Mouse (Mus musculus) spleen, postnatal 10 days (tissue): ENCODE measurements around the gene Dedd.
"Not testable (repeated sequence)": the region's sequence is repeated elsewhere in the genome, so short reads cannot be mapped to it uniquely, and the experiment has no call there.

Experiments
- DNase-seq, 2 experiments: peaks; one replicate each; pipeline ENCODE4 v3.0.0; 2021 to 2022; ENCODE audit warnings: low spot score in 2 of 2

The Dedd gene

DNA sequence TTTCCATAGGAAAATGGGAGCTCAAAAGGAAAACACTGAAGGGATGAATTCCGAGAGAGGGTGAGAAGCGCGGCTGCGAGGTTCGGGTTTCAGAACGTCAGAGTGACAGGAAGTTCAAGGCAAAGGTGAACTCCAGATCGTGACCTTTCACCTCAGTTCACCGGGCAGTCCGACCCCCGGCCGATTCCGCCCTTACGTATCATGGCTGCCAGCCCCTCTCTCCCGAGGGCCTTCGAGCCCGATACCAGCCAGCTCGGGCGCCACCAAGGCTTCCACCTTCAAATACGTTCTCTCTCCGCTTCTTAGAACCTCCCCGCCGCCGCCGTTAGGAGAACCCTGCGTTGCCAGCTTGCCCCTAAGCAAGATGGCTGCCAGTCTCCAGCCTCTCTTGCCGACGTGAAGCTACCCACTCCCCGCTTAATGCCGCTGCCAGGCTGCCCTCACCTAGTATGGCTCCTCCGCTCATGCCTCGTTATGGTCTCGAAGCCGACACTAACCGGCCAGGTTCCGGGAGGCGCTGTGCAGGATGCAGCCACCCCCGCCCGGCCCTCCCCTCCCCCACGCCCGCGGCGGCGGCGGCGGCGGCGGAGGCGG is at the start of gene Dedd:
Gene Dedd (plus strand): TSS at position 307 of the 594 bp plus-strand sequence.
- DNase-seq = peak; percentile 90 to 94

DNA sequence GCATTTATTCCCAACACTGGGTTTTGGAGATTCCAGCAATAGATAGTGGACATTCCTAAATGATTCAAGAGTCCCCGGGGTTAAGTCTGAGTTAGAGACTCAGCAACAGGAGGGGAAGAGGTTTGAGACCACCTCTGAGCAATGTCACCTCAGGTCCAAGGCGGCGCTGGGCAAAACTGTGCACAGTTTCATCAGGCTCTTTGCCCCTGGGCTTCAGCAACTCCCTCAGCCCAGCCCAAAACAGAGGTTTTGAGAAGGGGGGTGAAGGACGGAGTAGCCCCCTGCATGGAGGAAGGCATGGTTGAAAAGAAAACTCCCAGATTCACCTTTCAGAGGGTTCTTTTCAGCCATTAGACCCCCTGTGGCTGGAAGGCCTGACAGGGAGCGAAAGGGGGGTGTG is 49.2 kb upstream of the Dedd start:
- peak in 1 of 2 experiments; percentile 38 for DNase-seq

DNA sequence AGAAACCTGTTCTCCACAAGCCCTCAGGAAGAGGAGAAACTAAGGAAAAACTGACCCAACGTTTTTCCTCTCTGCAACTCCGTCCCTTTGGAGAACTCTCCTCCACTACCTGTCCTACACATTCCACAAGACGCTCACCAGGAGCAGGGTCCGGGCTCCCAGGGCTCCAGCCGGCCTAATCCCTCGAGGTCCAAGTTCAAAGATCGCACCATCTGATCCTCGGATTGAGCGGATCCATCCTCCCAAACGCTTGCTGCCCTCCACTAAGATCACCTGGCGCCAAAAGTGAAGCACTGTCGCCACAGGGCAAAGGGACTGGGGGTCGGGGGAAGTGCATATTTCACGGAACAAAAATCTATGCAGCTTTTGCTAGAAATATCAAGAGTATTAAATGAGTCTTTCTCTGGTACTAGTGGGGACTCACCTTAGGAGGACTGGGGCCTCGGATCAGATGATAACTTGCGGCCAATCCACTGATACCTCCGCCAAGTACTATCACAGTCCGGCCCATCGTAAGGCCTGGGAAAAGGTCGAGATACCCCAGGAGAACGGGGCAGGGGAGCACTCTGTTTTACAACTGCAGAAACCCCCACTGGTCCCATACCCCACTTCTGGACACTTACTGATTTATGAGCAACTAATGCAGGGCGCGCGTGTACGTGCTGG is 48.6 kb upstream of the Dedd start:
- DNase-seq = peak in 1 of 2 experiments; percentile 50

- peak; percentile 84 to 93 for DNase-seq
Observed at GRCm38 (mm10) chr1:171280916-171281527, 47.9 kb upstream of the Dedd start, which contains the start of gene Ppox. Gene Ppox, minus strand, starts transcription at chr1:171281186.

GRCm38 (mm10) chr1:171281528-171281923 is 47.4 kb upstream of the Dedd start:
- peak; percentile 92 to 93 for DNase-seq

DNA sequence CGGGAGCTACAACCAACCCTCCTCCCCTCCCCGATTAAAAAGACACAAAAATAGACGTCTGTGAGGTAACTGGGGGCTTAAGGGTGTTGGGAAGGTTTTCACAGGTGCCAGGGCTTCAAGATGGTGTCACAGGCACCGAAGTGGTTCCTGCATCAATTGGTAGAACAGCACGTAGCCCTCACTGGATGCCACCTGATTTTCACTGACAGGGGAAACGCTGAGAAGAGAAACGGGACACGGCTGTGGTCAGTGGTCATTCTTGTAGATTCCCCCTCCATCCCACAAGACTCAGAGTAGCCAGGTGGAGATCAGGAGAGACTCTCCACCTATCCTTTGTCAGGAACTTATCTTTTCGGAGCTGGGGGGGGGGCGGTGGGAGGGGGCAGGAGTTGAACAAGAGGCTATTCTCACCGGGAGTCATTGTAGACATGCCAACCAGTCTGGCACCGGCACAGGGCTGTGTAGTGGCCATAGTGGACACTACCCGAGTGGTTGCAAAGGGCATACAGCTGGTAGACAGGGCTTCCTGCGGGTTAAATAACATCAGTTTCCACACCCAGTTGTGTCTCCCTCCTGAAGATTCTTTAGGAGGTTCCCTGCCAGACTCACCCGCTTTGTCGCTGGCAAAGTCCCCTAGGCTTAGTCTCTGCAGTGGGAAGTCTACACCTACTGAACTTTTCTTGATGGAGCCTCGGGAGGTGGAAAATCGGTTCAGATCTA is 46.7 kb upstream of the Dedd start:
- peak in 1 of 2 experiments; percentile 27 for DNase-seq

DNA sequence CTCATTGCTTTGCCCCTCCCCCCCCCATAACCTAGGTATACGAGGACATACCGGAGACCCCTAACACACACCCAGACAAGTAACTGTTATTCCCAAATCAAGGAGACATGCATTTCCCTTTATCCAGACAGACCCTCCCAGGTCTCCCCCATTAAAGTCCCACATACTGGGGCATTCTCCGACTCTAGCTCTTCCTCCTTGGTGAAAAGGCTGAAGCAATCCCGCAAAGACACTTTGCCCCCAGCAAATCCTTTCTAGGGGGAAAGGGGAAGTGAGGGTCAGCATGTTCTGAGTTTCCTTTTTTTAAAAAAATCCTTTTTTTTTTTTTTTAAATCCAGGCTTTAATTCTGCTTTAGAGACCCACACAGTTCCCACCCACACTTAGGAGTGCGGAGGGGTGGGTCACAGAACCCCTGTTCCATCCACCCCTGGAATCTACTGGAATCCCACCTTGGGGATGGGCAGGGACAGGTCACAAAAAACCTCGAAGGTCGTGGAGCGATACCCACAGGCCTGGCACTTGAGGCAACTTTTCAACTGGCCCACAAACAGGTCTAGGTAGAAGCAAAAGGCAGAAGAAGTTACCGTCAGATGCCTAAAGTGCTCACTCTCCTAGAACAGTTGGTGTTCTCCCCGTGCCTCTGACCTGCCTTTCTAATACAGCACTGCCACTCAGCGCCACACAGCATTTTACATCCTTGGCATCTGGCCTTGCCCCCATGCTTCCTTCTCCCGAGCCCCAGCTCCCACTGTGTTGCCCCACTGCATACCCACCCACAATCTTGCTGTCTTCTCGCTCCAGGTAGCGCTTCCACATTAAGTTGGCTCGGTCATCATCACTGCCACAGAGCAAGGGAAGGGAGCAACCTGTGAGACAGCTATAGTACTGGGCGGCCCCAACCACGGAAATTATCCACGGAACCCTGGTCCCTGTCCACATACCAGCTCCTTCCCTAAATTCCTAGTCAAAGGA is 45.5 kb upstream of the Dedd start:
- DNase-seq = no peak

DNA sequence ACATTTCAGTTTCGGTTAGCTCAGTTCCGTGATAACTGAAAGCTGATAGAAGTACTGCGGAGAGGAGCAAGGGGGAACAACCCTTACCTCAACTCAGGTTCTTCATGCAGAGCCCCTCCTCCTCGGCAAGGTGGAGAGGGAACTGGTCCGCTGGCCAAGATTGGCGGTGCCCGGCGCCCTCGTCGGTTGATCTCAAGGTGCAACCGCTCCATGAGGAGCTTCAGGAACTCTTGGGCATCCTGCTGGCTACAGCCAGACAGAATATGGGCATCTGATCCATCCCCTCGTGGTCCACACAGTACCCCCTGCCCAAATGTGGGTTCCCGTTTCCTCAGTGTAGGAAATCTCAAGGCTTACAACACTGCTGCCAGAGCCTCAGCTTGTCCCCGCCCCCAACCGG is 44.5 kb upstream of the Dedd start:
- DNase-seq = no peak

- DNase-seq = no peak
Observed at GRCm38 (mm10) chr1:171285096-171285892, 43.7 kb upstream of the Dedd start.

DNA sequence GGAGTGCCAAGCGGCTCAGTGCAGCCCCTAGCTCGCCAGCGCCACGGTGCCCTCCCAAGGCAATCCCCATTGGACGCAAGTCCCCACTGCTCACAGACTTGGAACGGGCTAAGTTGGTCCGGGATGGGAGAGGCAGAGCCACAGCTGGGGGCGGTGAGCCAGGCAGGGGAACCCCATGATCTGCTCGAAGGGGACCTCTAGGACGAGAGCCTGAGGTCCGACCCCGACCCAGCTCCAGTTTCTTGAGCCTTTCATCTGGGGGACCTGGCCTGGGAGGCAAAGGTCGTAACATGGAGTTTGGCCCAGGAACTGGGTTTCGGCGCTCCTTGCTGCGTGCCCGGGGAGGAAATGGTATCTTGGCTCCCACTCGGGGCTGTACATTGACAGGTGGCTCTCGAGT is 42.4 kb upstream of the Dedd start:
- DNase-seq = no peak

DNA sequence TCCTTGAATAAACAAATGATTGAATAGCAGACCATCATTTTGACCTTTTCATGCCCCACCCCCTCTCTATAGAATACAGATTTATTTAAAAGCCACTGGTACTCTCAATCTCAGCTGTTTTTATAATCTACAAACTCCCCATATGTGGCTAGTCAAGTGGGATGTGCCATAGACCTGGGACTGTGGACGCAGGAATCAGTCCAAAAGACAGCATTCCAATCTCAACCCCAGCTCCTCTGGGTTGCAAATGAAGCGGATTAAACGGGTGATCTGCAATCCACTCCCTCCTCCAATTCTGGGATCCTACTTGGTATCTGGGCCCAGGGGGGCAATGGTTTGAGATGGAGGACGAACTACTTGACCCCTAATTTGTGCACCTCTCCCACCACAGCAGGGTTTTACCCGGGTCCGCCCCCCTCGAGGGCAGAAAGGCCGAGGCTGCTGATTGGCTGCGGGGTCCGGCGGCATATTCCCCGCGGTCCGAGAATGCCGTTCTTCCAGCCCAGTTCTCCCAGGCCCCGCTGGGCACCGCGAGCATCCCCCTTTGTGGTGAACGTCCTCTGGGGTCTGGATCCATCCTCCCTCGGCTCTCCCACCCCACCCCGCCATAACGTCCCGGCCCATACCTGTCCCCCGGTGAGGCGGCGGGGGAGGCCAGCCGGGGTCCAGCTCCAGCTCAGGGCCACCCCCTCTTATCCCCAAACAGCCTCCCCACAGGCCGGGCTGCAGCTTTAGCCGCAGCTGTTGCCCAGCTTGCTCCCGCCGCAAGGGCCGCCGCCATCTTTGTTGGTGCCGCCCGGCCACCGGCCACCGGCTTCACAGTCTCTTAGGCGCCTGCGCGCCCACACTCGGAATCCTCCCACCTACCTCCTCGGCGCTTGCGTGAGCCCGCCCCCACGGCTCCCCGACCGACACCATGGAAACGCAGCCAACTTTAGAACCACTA is 41.5 kb upstream of the Dedd start, which contains the start of gene Usp21:
Gene Usp21 (minus strand): TSS at position 856 of the 946 bp plus-strand sequence.
- peak; percentile 88 to 96 for DNase-seq

DNA sequence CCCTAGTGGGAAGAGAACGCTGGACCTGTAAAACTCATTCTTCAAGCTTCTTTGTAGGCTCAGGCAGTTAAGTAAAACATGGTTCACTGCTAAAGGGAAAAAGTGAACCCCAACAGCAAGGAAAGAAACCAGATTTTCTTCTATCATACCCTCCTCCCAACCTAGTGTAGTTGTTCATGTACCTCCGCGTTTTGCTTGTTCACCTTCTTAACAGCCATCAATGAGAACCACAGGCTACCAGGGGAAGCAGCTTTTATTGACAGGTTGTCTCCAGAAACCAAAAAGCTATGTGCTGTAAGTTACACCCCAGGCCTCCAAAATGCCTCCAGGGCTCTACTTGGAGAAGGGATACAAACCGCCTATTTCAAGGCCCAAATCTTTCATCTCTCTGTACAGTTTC is 40.6 kb upstream of the Dedd start:
- no peak for DNase-seq

DNA sequence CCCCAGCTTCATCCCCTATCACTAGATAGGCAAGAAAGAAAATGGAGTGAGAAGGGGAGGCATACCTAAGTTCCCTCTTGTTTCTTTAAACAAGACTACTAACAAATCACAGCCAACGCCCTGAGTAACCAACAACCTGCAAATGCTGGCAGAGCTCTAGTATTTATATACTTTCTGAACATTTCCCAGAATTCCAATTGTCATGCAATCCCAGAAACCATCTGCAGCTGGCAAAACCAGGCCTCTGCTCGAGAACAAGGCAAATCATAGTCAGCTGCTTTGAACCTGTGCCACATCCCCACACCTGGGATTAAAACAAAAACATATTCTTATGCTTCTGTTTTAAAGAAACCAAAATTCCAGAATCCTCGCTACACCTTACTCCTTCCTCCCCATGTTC is 35.6 kb upstream of the Dedd start:
- DNase-seq = no peak

DNA sequence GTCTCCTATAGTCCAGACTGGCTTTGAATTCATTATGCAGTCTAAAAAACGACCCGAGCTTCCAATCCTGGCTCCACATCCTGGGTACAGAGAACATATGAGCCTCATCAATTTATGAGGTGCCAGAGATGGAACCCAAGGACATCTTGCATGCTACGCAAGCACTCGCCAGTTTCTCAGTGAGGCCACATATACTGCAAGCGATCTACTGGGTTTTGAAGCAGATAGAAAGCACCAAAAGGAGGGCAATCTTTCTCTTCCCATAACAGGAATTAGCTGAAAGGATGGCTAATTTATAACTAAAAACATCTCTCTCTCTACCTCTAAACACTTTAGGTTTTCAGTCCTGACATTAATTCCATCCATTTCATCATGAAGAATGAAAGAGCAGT is 35.0 kb upstream of the Dedd start:
- DNase-seq = no peak

GRCm38 (mm10) chr1:171294298-171295062 is 34.5 kb upstream of the Dedd start, which contains the start of gene Ufc1:
Gene Ufc1, minus strand, starts transcription at chr1:171295024.
- DNase-seq = peak; percentile 86 to 90

DNA sequence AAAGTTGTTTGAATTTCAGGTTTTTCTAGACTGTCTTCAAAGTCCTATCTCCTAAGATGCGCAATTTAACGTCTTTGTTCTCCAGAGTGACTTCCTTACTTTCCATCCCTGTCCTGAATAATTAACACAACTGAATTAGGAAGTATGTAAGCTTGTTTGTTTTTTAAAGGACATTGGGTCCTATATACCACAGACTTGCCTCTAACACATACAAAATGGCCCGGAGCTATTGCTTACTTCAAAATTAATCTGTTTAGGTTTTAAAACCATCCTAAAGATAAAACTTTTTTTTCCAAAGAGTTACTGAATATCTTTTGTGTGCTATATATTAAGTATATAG is 33.9 kb upstream of the Dedd start:
- DNase-seq = no peak

- no peak for DNase-seq
Observed at GRCm38 (mm10) chr1:171298226-171298625, 30.7 kb upstream of the Dedd start.

DNA sequence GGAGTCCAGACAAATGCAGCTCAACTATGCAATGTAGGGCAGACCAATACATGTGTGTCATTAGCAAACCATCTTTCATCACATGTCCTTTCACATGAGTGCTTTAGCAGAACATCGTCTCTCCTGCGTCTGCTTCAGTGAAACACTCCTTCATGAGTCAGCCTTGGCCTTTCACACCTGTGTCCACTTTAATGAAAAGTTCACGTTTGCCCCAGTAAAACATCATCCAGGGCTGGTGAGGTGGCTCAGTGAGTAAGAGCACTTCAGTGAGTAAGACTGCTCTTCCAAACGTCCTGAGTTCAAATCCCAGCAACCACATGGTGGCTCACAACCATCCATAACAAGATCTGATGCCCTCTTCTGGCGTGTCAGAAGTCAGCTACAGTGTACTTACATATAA is 22.8 kb upstream of the Dedd start:
- not testable (repeated sequence) for DNase-seq
